Mouse (Mus musculus) heart, adult 2 months (tissue): ENCODE results near the gene Ift122. TPM values are rescaled to one million over a fixed set of nuclear protein-coding genes. Genes with fewer than 3 reads are reported as not detected.

Source experiments
- DNase-seq, 2 experiments: peaks; one replicate each; pipeline ENCODE4 v3.0.0; 2021
- H3K27ac ChIP-seq: fragments of 200-600 bp; 2 replicates; pipeline ENCODE4 v1.8.1; 2022
- H3K27me3 ChIP-seq: fragments of 200-500 bp; 2 replicates; pipeline ENCODE4 v1.6.1; 2012; ENCODE audit warnings: mild to moderate bottlenecking, low read length, inconsistent platforms, mixed read lengths; ENCODE audit not compliant: control insufficient read depth, insufficient read depth
- H3K36me3 ChIP-seq: fragments of 200-500 bp; 2 replicates; pipeline ENCODE4 v1.6.1; 2012; ENCODE audit warnings: low read length, inconsistent platforms; ENCODE audit not compliant: control insufficient read depth, insufficient read depth
- H3K4me1 ChIP-seq: fragments of 200-500 bp; 2 replicates; pipeline ENCODE4 v1.6.1; 2011; ENCODE audit warnings: low read length; ENCODE audit not compliant: control insufficient read depth, insufficient read depth
- H3K4me3 ChIP-seq: fragments of 200-600 bp; 2 replicates; pipeline ENCODE4 v1.8.1; 2022
- H3K79me2 ChIP-seq: fragments of 200-500 bp; replicated peaks from 2 replicates; pipeline ENCODE4 v1.6.1; 2012; ENCODE audit warnings: mild to moderate bottlenecking, inconsistent platforms, low read length, moderate library complexity, mixed read lengths; ENCODE audit not compliant: control insufficient read depth, insufficient read depth
- H3K9ac ChIP-seq: fragments of 200-500 bp; 2 replicates; pipeline ENCODE4 v1.6.1; 2012; ENCODE audit warnings: low read depth, mild to moderate bottlenecking, control low read depth, inconsistent platforms, low read length, mixed read lengths
- CTCF ChIP-seq: fragments of 200-600 bp; IDR thresholded peaks from 2 replicates; pipeline ENCODE4 v1.8.1; 2022; ENCODE audit warnings: antibody characterized with exemption, mild to moderate bottlenecking, moderate library complexity
- EP300 ChIP-seq: fragments of 200-500 bp; IDR thresholded peaks from 2 replicates; pipeline ENCODE4 v1.6.1; 2011; ENCODE audit warnings: low read depth, low read length, control low read depth; ENCODE audit not compliant: insufficient read depth
- POLR2A ChIP-seq: fragments of 200-500 bp; IDR thresholded peaks from 2 replicates; pipeline ENCODE4 v1.6.1; 2011; ENCODE audit warnings: mild to moderate bottlenecking, low read depth, low read length, control low read depth; ENCODE audit not compliant: insufficient read depth
- WGBS: fragments of 180-500 bp; shearing (Covaris S2); methylation state at CpG from one replicate; pipeline ENCODE4 v1.1.7; 2018; 5-methylcytosine and 5-hydroxymethylcytosine counted together
- intact Hi-C: fragments of 180-260 bp; cut with DNase I; formaldehyde crosslinking; loops from one replicate; pipeline ENCODE4 v1.15.1; 2025
- polyA plus RNA-seq: library from polyadenylated mRNA; depleted of rRNA; stranded (reverse); fragments of >200 nt; gene quantifications from 2 replicates; pipeline ENCODE4 v1.2.3, GENCODE M21; 2012
- total RNA-seq, 2 experiments: library from RNA; stranded (reverse); gene quantifications; 2 replicates each; pipeline ENCODE4 v1.2.3; 2021

Gene Ift122
- total and polyA plus RNA-seq, 3 experiments = 6.6 to 12.8 (median 7.3) TPM

- peak overlapping the region; percentile 51 for H3K4me3 ChIP-seq
- no peaks in the 10 kb centered on the region for H3K36me3 ChIP-seq
- no peaks in the 10 kb centered on the region for H3K79me2 ChIP-seq
- no peaks in the 10 kb centered on the region; the same call in 1 of the 2 replicates for H3K4me1 ChIP-seq
- no peak for DNase-seq
- TF ChIP-seq CTCF (no peak), POLR2A (no peak)
- WGBS = 62% methylated on average over 5 of the region's 5 CpGs
- H3K9ac ChIP-seq = no peak overlapping the region
- no peak overlapping the region for H3K27ac ChIP-seq
- no peaks in the 10 kb centered on the region for H3K27me3 ChIP-seq
- intact Hi-C loops = no loop called here
Observed at GRCm38 (mm10) chr6:115838745-115839144, 14.5 kb upstream of the Ift122 start.

- WGBS = 91% methylated on average over 4 of the region's 4 CpGs
- H3K4me3 ChIP-seq = no peak overlapping the region
- intact Hi-C loops = loop anchor here (5.0 kb wide), 1 partner anchor 282 kb away; no protein-coding TSS in a partner anchor
Observed at GRCm38 (mm10) chr6:115845006-115845405, 8.3 kb upstream of the Ift122 start.

GRCm38 (mm10) chr6:115846640-115847411 lies 6.4 kb upstream of the Ift122 start:
- DNase-seq = peak; percentile 50 to 68
- no peak overlapping the region for H3K9ac ChIP-seq
- intact Hi-C loops = loop anchor here (2.0 to 5.0 kb wide), 2 partner anchors 160 to 280 kb away; no protein-coding TSS in a partner anchor

More at GRCm38 (mm10) chr6:115845006-115845405, 8.3 kb upstream of the Ift122 start:
- Histone ChIP-seq H3K27me3 (no peaks in the 10 kb centered on the region), H3K36me3 (no peaks in the 10 kb centered on the region; the same call in 1 of the 2 replicates), H3K9ac (no peak overlapping the region), H3K27ac (no peak overlapping the region), H3K79me2 (no peaks in the 10 kb centered on the region), H3K4me1 (peaks cover 1% of the 10 kb centered on the region; the same call in 1 of the 2 replicates)
- DNase-seq = no peak
- TF ChIP-seq POLR2A = no peak
- no peak for TF ChIP-seq EP300
- no peak for TF ChIP-seq CTCF

GRCm38 (mm10) chr6:115848598-115849304 lies 4.5 kb upstream of the Ift122 start:
- H3K27me3 ChIP-seq = no peaks in the 10 kb centered on the region
- no peak for DNase-seq
- no peaks in the 10 kb centered on the region; the same call in 1 of the 2 replicates for H3K36me3 ChIP-seq
- intact Hi-C loops = loop anchor here (5.0 kb wide), 1 partner anchor 279 kb away; no protein-coding TSS in a partner anchor
- peaks cover 1% of the 10 kb centered on the region; the same call in 1 of the 2 replicates for H3K4me1 ChIP-seq
- no peak overlapping the region for H3K27ac ChIP-seq
- H3K4me3 ChIP-seq = no peak overlapping the region
- no peaks in the 10 kb centered on the region for H3K79me2 ChIP-seq
- TF ChIP-seq EP300 (no peak), CTCF (no peak), POLR2A (no peak)
- 83% methylated on average over 10 of the region's 10 CpGs for WGBS
- H3K9ac ChIP-seq = no peak overlapping the region

More at GRCm38 (mm10) chr6:115846640-115847411, 6.4 kb upstream of the Ift122 start:
- no peak overlapping the region for H3K4me3 ChIP-seq
- WGBS = 26% methylated on average over 8 of the region's 8 CpGs
- peak overlapping the region; percentile 40 for H3K27ac ChIP-seq
- peaks cover 1% of the 10 kb centered on the region; the same call in 1 of the 2 replicates for H3K4me1 ChIP-seq
- H3K79me2 ChIP-seq = no peaks in the 10 kb centered on the region
- TF ChIP-seq EP300 (no peak), CTCF (peak; percentile 85), POLR2A (no peak)
- H3K36me3 ChIP-seq = no peaks in the 10 kb centered on the region; the same call in 1 of the 2 replicates
- H3K27me3 ChIP-seq = no peaks in the 10 kb centered on the region

GRCm38 (mm10) chr6:115852446-115853090 lies 702 bp upstream of the Ift122 start:
- no peaks in the 10 kb centered on the region for H3K79me2 ChIP-seq
- no peak for TF ChIP-seq EP300
- no peak for TF ChIP-seq CTCF
- TF ChIP-seq POLR2A = no peak
- intact Hi-C loops = no loop called here
- no peak for DNase-seq
- H3K9ac ChIP-seq = peak overlapping the region; percentile 39
- peaks cover 4% of the 10 kb centered on the region for H3K4me1 ChIP-seq
- peak overlapping the region; percentile 48 for H3K27ac ChIP-seq
- H3K4me3 ChIP-seq = peak overlapping the region; percentile 75
- no peaks in the 10 kb centered on the region for H3K36me3 ChIP-seq
- WGBS = 7% methylated on average over 20 of the region's 20 CpGs
- H3K27me3 ChIP-seq = no peaks in the 10 kb centered on the region
